Mouse (Mus musculus) kidney, adult 18-20 months (tissue): ENCODE data around the gene Ddias.

Source experiments
- DNase-seq: peaks from one replicate; pipeline ENCODE4 v3.0.0; 2021

Gene Ddias

GRCm38 (mm10) chr7:92848246-92848645, 25.8 kb downstream of the Ddias start:
- DNase-seq = no peak

GRCm38 (mm10) chr7:92842254-92842653, 31.8 kb downstream of the Ddias start:
- no peak for DNase-seq

- DNase-seq = no peak
Measured at GRCm38 (mm10) chr7:92837907-92838306, 36.1 kb downstream of the Ddias start.

GRCm38 (mm10) chr7:92837226-92837625, 36.8 kb downstream of the Ddias start:
- DNase-seq = no peak

- no peak for DNase-seq
Measured at GRCm38 (mm10) chr7:92836447-92836846, 37.6 kb downstream of the Ddias start.

- DNase-seq = no peak
Measured at GRCm38 (mm10) chr7:92834391-92834790, 39.7 kb downstream of the Ddias start.

GRCm38 (mm10) chr7:92832395-92832794, 41.7 kb downstream of the Ddias start:
- no peak for DNase-seq

GRCm38 (mm10) chr7:92827981-92828380, 46.1 kb downstream of the Ddias start:
- DNase-seq = no peak

- DNase-seq = no peak
Measured at GRCm38 (mm10) chr7:92826248-92826647, 47.8 kb downstream of the Ddias start.

GRCm38 (mm10) chr7:92822409-92823101, 51.5 kb downstream of the Ddias start:
- DNase-seq = no peak

- DNase-seq = no peak
Measured at GRCm38 (mm10) chr7:92821871-92822270, 52.2 kb downstream of the Ddias start.

- no peak for DNase-seq
Measured at GRCm38 (mm10) chr7:92820941-92821465, 53.0 kb downstream of the Ddias start.

- DNase-seq = no peak
Measured at GRCm38 (mm10) chr7:92820410-92820809, 53.6 kb downstream of the Ddias start.

- peak; percentile 19 for DNase-seq
Measured at GRCm38 (mm10) chr7:92819656-92820055, 54.4 kb downstream of the Ddias start.

GRCm38 (mm10) chr7:92817886-92818285, 56.2 kb downstream of the Ddias start:
- DNase-seq = no peak

- no peak for DNase-seq
Measured at GRCm38 (mm10) chr7:92817242-92817641, 56.8 kb downstream of the Ddias start.

- no peak for DNase-seq
Measured at GRCm38 (mm10) chr7:92811667-92812279, 62.3 kb downstream of the Ddias start.
